Mouse (Mus musculus) lung, adult 2 months (tissue): ENCODE data around the gene Lao1.

Experiments
- CTCF ChIP-seq: fragments of 200-500 bp; IDR thresholded peaks from 2 replicates; pipeline ENCODE4 v1.5.1; 2011; ENCODE audit warnings: mild to moderate bottlenecking, low read length, control low read depth; ENCODE audit not compliant: insufficient read depth
- POLR2A ChIP-seq: fragments of 200-500 bp; IDR thresholded peaks from 2 replicates; pipeline ENCODE4 v1.6.1; 2011; ENCODE audit warnings: low read depth, mild to moderate bottlenecking, control low read depth, low read length, borderline replicate concordance; ENCODE audit errors: extremely low read depth

DNA sequence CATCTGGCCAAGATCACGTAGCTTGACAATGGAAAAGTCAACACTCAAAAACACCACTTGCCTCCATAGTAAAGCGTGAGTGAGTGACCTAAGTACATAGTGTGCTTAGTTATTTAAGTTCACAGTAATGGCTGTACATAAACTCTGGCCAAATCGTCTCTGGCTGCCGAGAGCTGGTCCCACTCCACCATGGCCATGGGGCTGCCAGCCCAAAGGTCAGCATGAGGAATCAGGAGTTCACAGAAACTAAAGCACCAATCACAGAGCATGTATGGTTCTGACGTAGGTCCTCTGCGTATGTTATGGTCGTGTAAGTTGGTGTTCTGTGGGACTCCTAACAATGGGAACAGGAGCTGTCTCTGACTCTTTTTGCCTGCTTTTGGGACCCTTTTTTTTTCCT, 2.6 kb upstream of the Lao1 start:
- TF ChIP-seq POLR2A, result no peak
- TF ChIP-seq CTCF, result no peak
